Mouse (Mus musculus): ENCODE results near the gene Gm20388. TPM values are rescaled to one million over a fixed set of nuclear protein-coding genes. Genes with fewer than 3 reads are reported as not detected.

The Gm20388 gene
- polyA plus RNA-seq, 1 experiment = 49.7 TPM

- WGBS = 95% methylated on average over 4 of the region's 4 CpGs
These were observed 3976.5 kb downstream of the Gm20388 start for GRCm38 (mm10) chr8:123887163-123887562.

DNA sequence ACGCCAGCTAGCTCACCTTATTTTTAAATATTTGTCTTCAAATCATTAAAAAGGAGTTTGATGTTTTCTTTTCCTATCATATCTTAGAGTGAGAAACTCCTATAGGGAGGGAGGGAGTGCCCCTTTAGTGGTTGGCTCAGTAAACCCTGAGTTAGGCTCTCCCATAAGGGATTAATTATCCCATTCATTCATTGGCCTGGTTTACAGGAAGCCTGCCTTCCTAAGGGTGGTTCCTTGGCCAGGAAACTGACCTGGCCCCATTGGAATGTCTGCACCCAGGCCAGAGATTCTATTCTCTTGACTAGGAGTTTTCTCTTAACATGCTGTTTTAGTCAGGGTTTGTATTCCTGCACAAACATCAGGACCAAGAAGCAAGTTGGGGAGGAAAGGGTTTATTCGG is 3977.3 kb downstream of the Gm20388 start:
- WGBS = 90% methylated on average over 2 of the region's 2 CpGs
- DNase-seq = no peak
- Histone ChIP-seq H3K27ac (ENCODE audit: insufficient read depth, low read depth, low read length) (no peak overlapping the region), H3K27me3 (replicated peaks; ENCODE audit: control insufficient read depth, insufficient read depth, low read length) (no peaks in the 10 kb centered on the region; the same call in 1 of the 2 replicates), H3K4me1 (ENCODE audit: control insufficient read depth, insufficient read depth, low read length) (no peaks in the 10 kb centered on the region), H3K4me3 (ENCODE audit: insufficient read depth, low read depth, low read length) (no peak overlapping the region), H3K36me3 (ENCODE audit: control insufficient read depth, insufficient read depth, low read length) (no peaks in the 10 kb centered on the region)
- no peak for TF ChIP-seq CTCF (conservative IDR thresholded peaks at IDR 0.05; ENCODE audit: insufficient read depth, insufficient read length, low read depth, low read length)
- TF ChIP-seq POLR2A (IDR thresholded peaks at IDR 0.05; ENCODE audit: low read depth, low read length) = no peak

More at GRCm38 (mm10) chr8:123887163-123887562, 3976.5 kb downstream of the Gm20388 start:
- TF ChIP-seq POLR2A (IDR thresholded peaks at IDR 0.05; ENCODE audit: low read depth, low read length) = no peak
- TF ChIP-seq CTCF (conservative IDR thresholded peaks at IDR 0.05; ENCODE audit: insufficient read depth, insufficient read length, low read depth, low read length) = no peak
- no peak for DNase-seq
- no peak overlapping the region for H3K4me3 ChIP-seq (ENCODE audit: insufficient read depth, low read depth, low read length)
- no peak overlapping the region for H3K27ac ChIP-seq (ENCODE audit: insufficient read depth, low read depth, low read length)
- no peaks in the 10 kb centered on the region for H3K36me3 ChIP-seq (ENCODE audit: control insufficient read depth, insufficient read depth, low read length)
- H3K4me1 ChIP-seq (ENCODE audit: control insufficient read depth, insufficient read depth, low read length) = no peaks in the 10 kb centered on the region
- H3K27me3 ChIP-seq (replicated peaks; ENCODE audit: control insufficient read depth, insufficient read depth, low read length) = no peaks in the 10 kb centered on the region

DNA sequence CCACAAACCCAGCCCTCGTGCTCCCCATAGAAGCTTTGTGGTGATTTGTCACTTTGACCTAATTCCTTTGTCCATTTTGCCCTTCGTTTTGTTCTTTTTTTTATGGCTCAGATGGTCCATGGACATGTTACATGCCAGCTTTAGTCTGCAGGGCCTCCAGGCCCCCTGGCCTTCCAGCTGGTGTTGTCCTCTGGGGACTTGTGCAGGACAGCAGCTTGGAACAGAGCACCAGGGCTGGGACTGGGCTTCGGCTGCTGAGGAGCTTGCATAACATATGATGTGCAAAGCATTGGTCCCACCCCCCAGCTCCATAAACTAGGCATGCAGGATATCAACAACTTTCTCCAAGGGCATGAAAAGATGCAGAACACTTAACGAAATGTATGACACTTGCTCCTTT is 3979.2 kb downstream of the Gm20388 start:
- H3K4me1 ChIP-seq (ENCODE audit: control insufficient read depth, insufficient read depth, low read length) = no peaks in the 10 kb centered on the region
- no peak for TF ChIP-seq CTCF (conservative IDR thresholded peaks at IDR 0.05; ENCODE audit: insufficient read depth, insufficient read length, low read depth, low read length)
- no peak for TF ChIP-seq POLR2A (IDR thresholded peaks at IDR 0.05; ENCODE audit: low read depth, low read length)
- H3K27ac ChIP-seq (ENCODE audit: insufficient read depth, low read depth, low read length) = no peak overlapping the region
- DNase-seq = no peak
- H3K27me3 ChIP-seq (replicated peaks; ENCODE audit: control insufficient read depth, insufficient read depth, low read length) = no peaks in the 10 kb centered on the region; the same call in 1 of the 2 replicates
- H3K4me3 ChIP-seq (ENCODE audit: insufficient read depth, low read depth, low read length) = no peak overlapping the region
- WGBS = 67% methylated on average over 4 of the region's 4 CpGs
- H3K36me3 ChIP-seq (ENCODE audit: control insufficient read depth, insufficient read depth, low read length) = no peaks in the 10 kb centered on the region

DNA sequence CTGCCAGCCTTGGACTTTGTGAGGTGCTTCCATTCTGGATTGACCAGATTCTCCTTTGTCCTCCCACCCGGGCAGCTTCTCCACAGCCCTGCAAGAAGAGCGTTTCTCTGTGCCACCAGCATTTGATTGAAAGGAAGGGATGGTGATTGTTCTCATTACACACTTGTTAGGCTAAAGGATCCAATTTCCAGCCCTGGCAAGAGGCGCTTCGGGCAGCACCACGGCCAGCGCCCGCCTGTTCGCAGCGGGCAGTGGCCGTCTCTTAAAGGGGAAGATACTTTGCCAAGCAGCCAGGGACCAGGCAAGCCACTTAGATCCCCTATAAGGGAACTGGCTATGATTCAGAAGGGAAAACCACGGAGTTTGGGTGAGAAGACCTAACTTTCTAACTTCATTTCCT is 3980.6 kb downstream of the Gm20388 start:
- WGBS = 2% methylated on average over 11 of the region's 11 CpGs
- TF ChIP-seq CTCF (conservative IDR thresholded peaks at IDR 0.05; ENCODE audit: insufficient read depth, insufficient read length, low read depth, low read length) (no peak), POLR2A (IDR thresholded peaks at IDR 0.05; ENCODE audit: low read depth, low read length) (no peak)
- peak; percentile 28 for DNase-seq
- H3K4me1 ChIP-seq (ENCODE audit: control insufficient read depth, insufficient read depth, low read length) = no peaks in the 10 kb centered on the region
- H3K27me3 ChIP-seq (replicated peaks; ENCODE audit: control insufficient read depth, insufficient read depth, low read length) = no peaks in the 10 kb centered on the region; the same call in 1 of the 2 replicates
- H3K36me3 ChIP-seq (ENCODE audit: control insufficient read depth, insufficient read depth, low read length) = no peaks in the 10 kb centered on the region
- H3K4me3 ChIP-seq (ENCODE audit: insufficient read depth, low read depth, low read length) = no peak overlapping the region
- H3K27ac ChIP-seq (ENCODE audit: insufficient read depth, low read depth, low read length) = no peak overlapping the region

DNA sequence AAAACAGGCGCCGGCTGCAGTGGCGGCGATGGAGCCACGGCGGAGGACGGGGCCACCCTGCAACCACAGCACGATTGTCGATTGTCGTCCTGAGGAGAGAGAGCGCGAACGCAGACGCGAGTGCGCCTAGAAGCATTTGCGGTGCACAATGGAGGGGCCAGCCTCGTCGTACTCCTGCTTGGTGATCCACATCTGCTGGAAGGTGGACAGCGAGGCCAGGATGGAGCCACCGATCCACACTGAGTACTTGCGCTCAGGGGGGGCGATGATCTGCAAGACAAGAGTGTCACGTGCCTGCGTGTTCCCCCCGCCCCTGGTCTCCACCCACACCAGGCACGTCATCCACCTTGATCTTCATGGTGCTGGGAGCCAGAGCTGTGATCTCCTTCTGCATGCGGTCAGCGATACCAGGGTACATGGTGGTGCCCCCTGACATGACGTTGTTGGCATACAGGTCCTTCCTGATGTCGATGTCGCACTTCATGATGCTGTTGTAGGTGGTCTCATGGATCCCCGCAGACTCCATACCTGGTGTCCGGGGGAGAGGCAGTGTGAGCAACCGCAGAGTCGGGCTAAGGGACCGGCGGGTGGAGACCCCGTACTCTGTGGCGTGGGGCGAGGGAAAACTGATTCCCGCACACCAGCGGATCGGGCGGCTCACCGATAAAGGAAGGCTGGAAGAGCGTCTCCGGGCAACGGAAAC is 3981.4 kb downstream of the Gm20388 start:
- Histone ChIP-seq H3K4me3 (ENCODE audit: insufficient read depth, low read depth, low read length) (no peak overlapping the region), H3K4me1 (ENCODE audit: control insufficient read depth, insufficient read depth, low read length) (no peaks in the 10 kb centered on the region), H3K27me3 (replicated peaks; ENCODE audit: control insufficient read depth, insufficient read depth, low read length) (no peaks in the 10 kb centered on the region; the same call in 1 of the 2 replicates), H3K27ac (ENCODE audit: insufficient read depth, low read depth, low read length) (no peak overlapping the region), H3K36me3 (ENCODE audit: control insufficient read depth, insufficient read depth, low read length) (no peaks in the 10 kb centered on the region)
- TF ChIP-seq POLR2A (IDR thresholded peaks at IDR 0.05; ENCODE audit: low read depth, low read length) (no peak), CTCF (conservative IDR thresholded peaks at IDR 0.05; ENCODE audit: insufficient read depth, insufficient read length, low read depth, low read length) (no peak)
- no peak for DNase-seq
- 3% methylated on average over 49 of the region's 49 CpGs for WGBS

DNA sequence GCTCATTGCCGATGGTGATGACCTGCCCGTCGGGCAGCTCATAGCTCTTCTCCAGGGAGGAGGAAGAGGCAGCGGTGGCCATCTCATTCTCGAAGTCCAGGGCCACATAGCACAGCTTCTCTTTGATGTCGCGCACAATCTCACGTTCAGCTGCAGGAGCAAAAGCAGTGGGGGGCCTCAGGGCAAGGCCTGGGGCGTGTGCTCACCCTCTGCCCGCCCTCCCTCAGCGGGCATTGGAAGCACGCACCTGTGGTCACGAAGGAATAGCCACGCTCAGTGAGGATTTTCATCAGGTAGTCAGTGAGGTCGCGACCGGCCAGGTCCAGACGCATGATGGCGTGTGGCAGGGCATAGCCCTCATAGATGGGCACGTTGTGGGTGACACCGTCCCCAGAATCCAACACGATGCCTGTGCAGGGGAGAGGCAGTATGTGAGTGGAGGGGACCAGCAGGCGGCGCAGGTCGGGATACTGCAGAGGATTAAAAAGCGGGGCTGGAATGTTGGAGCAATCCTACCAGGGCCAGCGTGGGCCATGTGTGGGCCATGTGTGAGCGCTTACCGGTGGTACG is 3982.0 kb downstream of the Gm20388 start:
- no peaks in the 10 kb centered on the region for H3K36me3 ChIP-seq (ENCODE audit: control insufficient read depth, insufficient read depth, low read length)
- no peak overlapping the region for H3K4me3 ChIP-seq (ENCODE audit: insufficient read depth, low read depth, low read length)
- no peaks in the 10 kb centered on the region for H3K4me1 ChIP-seq (ENCODE audit: control insufficient read depth, insufficient read depth, low read length)
- DNase-seq = no peak
- H3K27me3 ChIP-seq (replicated peaks; ENCODE audit: control insufficient read depth, insufficient read depth, low read length) = no peaks in the 10 kb centered on the region; the same call in 1 of the 2 replicates
- no peak for TF ChIP-seq CTCF (conservative IDR thresholded peaks at IDR 0.05; ENCODE audit: insufficient read depth, insufficient read length, low read depth, low read length)
- TF ChIP-seq POLR2A (IDR thresholded peaks at IDR 0.05; ENCODE audit: low read depth, low read length) = no peak
- no peak overlapping the region for H3K27ac ChIP-seq (ENCODE audit: insufficient read depth, low read depth, low read length)
- WGBS = 13% methylated on average over 30 of the region's 30 CpGs

GRCm38 (mm10) chr8:123893413-123893812 is 3982.8 kb downstream of the Gm20388 start:
- TF ChIP-seq POLR2A (IDR thresholded peaks at IDR 0.05; ENCODE audit: low read depth, low read length) = no peak
- no peak for TF ChIP-seq CTCF (conservative IDR thresholded peaks at IDR 0.05; ENCODE audit: insufficient read depth, insufficient read length, low read depth, low read length)
- H3K4me1 ChIP-seq (ENCODE audit: control insufficient read depth, insufficient read depth, low read length) = no peaks in the 10 kb centered on the region
- no peak for DNase-seq
- H3K27me3 ChIP-seq (replicated peaks; ENCODE audit: control insufficient read depth, insufficient read depth, low read length) = no peaks in the 10 kb centered on the region; the same call in 1 of the 2 replicates
- no peak overlapping the region for H3K27ac ChIP-seq (ENCODE audit: insufficient read depth, low read depth, low read length)
- no peak overlapping the region for H3K4me3 ChIP-seq (ENCODE audit: insufficient read depth, low read depth, low read length)
- H3K36me3 ChIP-seq (ENCODE audit: control insufficient read depth, insufficient read depth, low read length) = no peaks in the 10 kb centered on the region
- WGBS = 79% methylated on average over 11 of the region's 11 CpGs

Data from kidney, adult 2 months (tissue).